Mouse (Mus musculus) lung, adult 2 months (tissue): ENCODE results near the gene Wdcp.

Source experiments
- CTCF ChIP-seq: fragments of 200-500 bp; IDR thresholded peaks from 2 replicates; pipeline ENCODE4 v1.5.1; 2011; ENCODE audit warnings: mild to moderate bottlenecking, low read length, control low read depth; ENCODE audit not compliant: insufficient read depth
- POLR2A ChIP-seq: fragments of 200-500 bp; IDR thresholded peaks from 2 replicates; pipeline ENCODE4 v1.6.1; 2011; ENCODE audit warnings: low read depth, mild to moderate bottlenecking, control low read depth, low read length, borderline replicate concordance; ENCODE audit errors: extremely low read depth

GRCm38 (mm10) chr12:4813636-4814035 is 29.5 kb upstream of the Wdcp start:
- TF ChIP-seq CTCF (no peak), POLR2A (no peak)
